Mouse (Mus musculus) heart, embryonic 16.5 days (tissue): ENCODE measurements around the gene Nr5a1. TPM values are rescaled to one million over a fixed set of nuclear protein-coding genes. Genes with fewer than 3 reads are reported as not detected.

Source experiments
- ATAC-seq: fragments of 200-750 bp; cut with Nextera tagmentation; replicated peaks from 2 replicates; pipeline ENCODE4 v1.8.0; 2017; ENCODE audit warnings: moderate number of reproducible peaks; ENCODE audit not compliant: insufficient read depth, low FRiP score; ENCODE audit errors: extremely low read depth
- H3K27ac ChIP-seq: fragments of 300-500 bp; sonication (generic); 2 replicates; pipeline ENCODE4 v1.5.1; 2014; ENCODE audit warnings: mild to moderate bottlenecking, low read length, control low read depth, moderate library complexity
- H3K27me3 ChIP-seq: fragments of 300-500 bp; sonication (generic); 2 replicates; pipeline ENCODE4 v1.6.1; 2014; ENCODE audit warnings: low read length, mixed read lengths; ENCODE audit not compliant: control insufficient read depth, insufficient read depth
- H3K36me3 ChIP-seq: fragments of 300-500 bp; sonication (generic); 2 replicates; pipeline ENCODE4 v1.6.1; 2014; ENCODE audit not compliant: control insufficient read depth, insufficient read depth
- H3K4me1 ChIP-seq: fragments of 300-500 bp; sonication (generic); 2 replicates; pipeline ENCODE4 v1.6.1; 2014; ENCODE audit warnings: low read length, mixed read lengths; ENCODE audit not compliant: control insufficient read depth, insufficient read depth
- H3K4me2 ChIP-seq: fragments of 300-500 bp; sonication (generic); 2 replicates; pipeline ENCODE4 v1.6.1; 2014; ENCODE audit warnings: low read depth, mild to moderate bottlenecking, control low read depth, low read length
- H3K4me3 ChIP-seq: fragments of 300-500 bp; sonication (generic); 2 replicates; pipeline ENCODE4 v1.5.1; 2014; ENCODE audit warnings: mild to moderate bottlenecking, control low read depth, low read length
- H3K9ac ChIP-seq: fragments of 300-500 bp; sonication (generic); 2 replicates; pipeline ENCODE4 v1.6.1; 2014; ENCODE audit warnings: low read length, control low read depth
- H3K9me3 ChIP-seq: fragments of 300-500 bp; sonication (generic); replicated peaks from 2 replicates; pipeline ENCODE4 v1.6.1; 2016; ENCODE audit warnings: low read length; ENCODE audit not compliant: control insufficient read depth
- WGBS: fragments of 180-500 bp; shearing (Covaris S2); extraction: QIAGEN DNeasy Blood & Tissue Kit; methylation state at CpG from one replicate; pipeline ENCODE4 v1.1.7; 2014; 5-methylcytosine and 5-hydroxymethylcytosine counted together
- polyA plus RNA-seq: library from polyadenylated mRNA; unstranded; fragments of >200 nt; fragmentation: Nextera tagmentation; extraction: Ambion mirVana; gene quantifications from 2 replicates; pipeline ENCODE4 v1.2.1, GENCODE M21; 2015

Nr5a1 gene
- polyA plus RNA-seq, 1 experiment from 2014 or later: not detected

- ATAC-seq: no peak
- 73% methylated on average over 7 of the region's 7 CpGs for WGBS
- no peak overlapping the region for H3K9ac ChIP-seq
- H3K4me1 ChIP-seq: peaks cover 5% of the 10 kb centered on the region
- no peaks in the 10 kb centered on the region for H3K9me3 ChIP-seq
- no peak overlapping the region for H3K27ac ChIP-seq
- H3K4me3 ChIP-seq: no peak overlapping the region
- H3K36me3 ChIP-seq: no peaks in the 10 kb centered on the region
- H3K4me2 ChIP-seq: no peak overlapping the region
- H3K27me3 ChIP-seq: no peaks in the 10 kb centered on the region
Measured at GRCm38 (mm10) chr2:38647661-38648060, 66.7 kb downstream of the Nr5a1 start.

- H3K27ac ChIP-seq: no peak overlapping the region
- H3K4me3 ChIP-seq: no peak overlapping the region
- no peaks in the 10 kb centered on the region for H3K36me3 ChIP-seq
- H3K4me2 ChIP-seq: no peak overlapping the region
- H3K9ac ChIP-seq: no peak overlapping the region
- 60% methylated on average over 8 of the region's 8 CpGs for WGBS
- H3K27me3 ChIP-seq: no peaks in the 10 kb centered on the region
- no peaks in the 10 kb centered on the region for H3K9me3 ChIP-seq
- ATAC-seq: no peak
- H3K4me1 ChIP-seq: peaks cover 8% of the 10 kb centered on the region
Measured at GRCm38 (mm10) chr2:38647201-38647606, 67.1 kb downstream of the Nr5a1 start.

- peak; percentile 58; the same call in 1 of the 2 replicates for ATAC-seq
- no peaks in the 10 kb centered on the region for H3K27me3 ChIP-seq
- WGBS: 0% methylated on average over 3 of the region's 3 CpGs
Measured at GRCm38 (mm10) chr2:38645936-38646335, 68.4 kb downstream of the Nr5a1 start.

GRCm38 (mm10) chr2:38643625-38644427, 70.5 kb downstream of the Nr5a1 start, which contains the start of gene Psmb7:
Gene Psmb7, minus strand, starts transcription at chr2:38644087.
- peaks cover 8% of the 10 kb centered on the region for H3K4me1 ChIP-seq
- peak; percentile 82 for ATAC-seq
- H3K4me3 ChIP-seq: peak within 1 kb of the TSS; percentile 73
- 1% methylated on average over 52 of the region's 52 CpGs for WGBS
- H3K27ac ChIP-seq: peak within 1 kb of the TSS; percentile 11
- peaks cover 18% of the 10 kb centered on the region for H3K36me3 ChIP-seq
- H3K9me3 ChIP-seq: no peaks in the 10 kb centered on the region
- no peaks in the 10 kb centered on the region for H3K27me3 ChIP-seq
- peak within 1 kb of the TSS; percentile 89 for H3K4me2 ChIP-seq
- H3K9ac ChIP-seq: peak within 1 kb of the TSS; percentile 83

More at GRCm38 (mm10) chr2:38645936-38646335, 68.4 kb downstream of the Nr5a1 start:
- no peak overlapping the region for H3K27ac ChIP-seq
- H3K36me3 ChIP-seq: peaks cover 3% of the 10 kb centered on the region
- no peaks in the 10 kb centered on the region for H3K9me3 ChIP-seq
- no peak overlapping the region for H3K4me2 ChIP-seq
- H3K9ac ChIP-seq: no peak overlapping the region
- peaks cover 8% of the 10 kb centered on the region for H3K4me1 ChIP-seq
- no peak overlapping the region for H3K4me3 ChIP-seq

Other genes starting within 250 kb of the Nr5a1 start
- gene Nek6, start 202.9 kb downstream of the Nr5a1 start, polyA plus RNA-seq: 66.2 and 67.9 TPM in 2 replicates
- 214 and 217 TPM in 2 replicates for gene Psmb7, start 70.5 kb downstream of the Nr5a1 start, polyA plus RNA-seq
- 0.55 and 0.62 TPM in 2 replicates for gene Nr6a1, start 213.1 kb upstream of the Nr5a1 start, polyA plus RNA-seq
- 6.7 and 8.1 TPM in 2 replicates for gene Olfml2a, start 217.4 kb upstream of the Nr5a1 start, polyA plus RNA-seq